Mouse (Mus musculus) adrenal gland (tissue): ENCODE measurements around the gene Efna3.

ENCODE experiments used
- intact Hi-C: fragments of 180-260 bp; cut with DNase I; formaldehyde crosslinking; loops from one replicate; pipeline ENCODE4 v1.15.1; 2025

The Efna3 gene

DNA sequence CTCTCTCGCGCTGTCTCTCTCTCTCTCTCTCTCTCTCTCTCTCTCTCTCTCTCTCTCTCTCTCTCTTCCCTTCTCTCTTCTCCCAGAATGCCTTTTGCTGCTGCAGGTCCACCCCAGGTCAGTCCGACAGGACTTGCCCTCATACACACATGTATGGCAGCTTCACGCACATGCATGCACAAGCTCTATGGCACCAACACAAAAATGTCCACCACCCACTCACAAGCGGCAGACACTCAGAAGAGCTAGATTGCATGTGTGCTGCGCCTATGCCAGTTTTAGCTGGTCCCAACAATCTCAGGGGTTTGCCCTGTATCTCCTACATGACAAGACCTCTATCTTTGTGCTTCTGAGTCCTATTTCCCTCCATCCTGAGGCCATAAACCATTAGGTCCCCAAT lies 5.5 kb downstream of the Efna3 start:
- intact Hi-C loops, result loop anchor here (5.0 to 10.0 kb wide), 2 partner anchors 35 to 168 kb away; no protein-coding TSS in a partner anchor

DNA sequence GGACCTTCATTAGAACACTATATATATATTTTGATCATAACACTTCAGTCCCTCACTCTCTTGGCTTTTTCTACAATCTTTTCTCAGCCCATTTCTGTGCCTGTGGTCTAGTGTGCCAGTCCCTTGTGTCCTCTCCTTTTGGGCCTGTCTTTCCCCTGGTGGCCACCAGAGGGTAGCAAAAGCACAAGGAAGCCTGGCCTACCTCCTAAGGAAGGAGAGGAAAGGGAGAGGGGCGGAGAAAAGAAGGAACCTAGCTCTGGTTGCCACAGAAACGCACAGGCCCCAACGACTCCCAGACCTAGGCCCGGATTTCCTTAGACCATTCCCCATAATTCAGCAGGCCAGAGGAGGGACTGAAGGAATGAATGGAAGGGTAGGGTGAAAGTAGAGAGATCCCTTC lies 5.9 kb downstream of the Efna3 start:
- intact Hi-C loops, result loop anchor here (5.0 to 10.0 kb wide), 2 partner anchors 35 to 168 kb away; no protein-coding TSS in a partner anchor

DNA sequence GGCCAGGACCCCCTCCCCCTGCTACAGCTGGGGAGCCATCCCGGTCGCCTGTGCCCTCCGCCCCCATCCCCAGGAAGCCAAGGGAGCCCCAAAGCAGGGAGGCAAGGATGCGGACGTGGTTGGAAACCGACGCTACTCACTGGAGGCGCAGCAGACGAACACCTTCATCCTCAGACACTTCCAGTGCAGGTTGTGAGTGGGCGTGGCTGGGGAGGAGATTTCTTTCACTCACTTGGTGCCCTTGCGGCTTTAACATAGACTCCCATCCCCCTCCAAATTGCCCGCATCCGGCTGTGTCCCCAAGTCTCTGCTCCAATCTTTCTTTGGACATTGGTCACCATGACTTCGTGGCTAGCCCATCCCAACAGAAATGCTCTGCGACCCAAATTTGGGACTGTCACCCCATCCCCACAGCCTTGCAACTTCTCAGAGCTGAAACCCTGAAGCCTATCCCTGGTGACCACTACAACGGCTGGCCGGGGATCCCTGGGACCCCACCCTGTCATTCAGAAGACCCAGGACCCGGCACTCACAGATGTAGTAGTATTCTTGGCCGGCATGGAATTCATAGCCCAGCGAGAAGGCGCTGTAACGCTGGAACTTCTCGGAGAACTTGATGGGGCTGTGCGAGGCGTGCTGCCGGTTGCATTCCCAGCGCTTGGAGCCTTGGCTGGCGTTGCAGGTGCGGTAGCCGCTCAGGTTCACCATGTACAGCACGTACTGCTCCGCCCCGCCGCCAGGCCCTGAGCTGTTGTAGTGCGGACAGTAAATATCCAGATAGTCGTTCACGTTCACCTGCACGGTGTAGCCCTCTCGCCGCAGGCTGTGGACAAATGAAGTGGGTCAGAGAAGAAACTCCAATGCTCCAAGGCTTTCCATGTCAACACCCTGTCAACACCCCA lies 6.6 kb downstream of the Efna3 start:
- intact Hi-C loops, result loop anchor here (5.0 to 10.0 kb wide), 2 partner anchors 36 to 169 kb away; no protein-coding TSS in a partner anchor

GRCm38 (mm10) chr3:89315195-89315929 lies 7.4 kb downstream of the Efna3 start:
- intact Hi-C loops, result loop anchor here (5.0 to 10.0 kb wide), 2 partner anchors 37 to 169 kb away; no protein-coding TSS in a partner anchor

DNA sequence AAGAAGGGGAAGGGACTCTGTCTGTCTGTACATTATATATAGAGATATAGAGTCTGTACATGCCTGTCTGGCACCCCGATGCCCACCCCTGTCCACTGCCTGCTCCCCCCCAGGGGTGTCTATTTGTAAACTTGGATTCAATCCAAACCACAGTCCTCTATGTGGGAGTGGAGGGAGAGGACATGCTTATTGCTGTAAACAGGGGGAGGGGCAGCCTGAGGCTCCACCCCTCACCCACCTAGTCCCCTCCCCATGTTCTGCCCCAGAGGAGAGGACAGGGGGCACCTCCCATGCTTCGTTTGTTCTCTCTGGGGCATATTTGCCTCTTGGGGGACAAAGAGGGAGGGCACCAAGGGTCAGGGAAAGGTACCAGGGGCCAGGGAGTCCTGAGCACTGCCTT lies 8.0 kb downstream of the Efna3 start:
- intact Hi-C loops, result loop anchor here (5.0 to 10.0 kb wide), 2 partner anchors 38 to 170 kb away; no protein-coding TSS in a partner anchor

- intact Hi-C loops, result loop anchor here (10.0 kb wide), 1 partner anchor 170 kb away; no protein-coding TSS in a partner anchor
Measured at GRCm38 (mm10) chr3:89314340-89314739, 8.4 kb downstream of the Efna3 start.

DNA sequence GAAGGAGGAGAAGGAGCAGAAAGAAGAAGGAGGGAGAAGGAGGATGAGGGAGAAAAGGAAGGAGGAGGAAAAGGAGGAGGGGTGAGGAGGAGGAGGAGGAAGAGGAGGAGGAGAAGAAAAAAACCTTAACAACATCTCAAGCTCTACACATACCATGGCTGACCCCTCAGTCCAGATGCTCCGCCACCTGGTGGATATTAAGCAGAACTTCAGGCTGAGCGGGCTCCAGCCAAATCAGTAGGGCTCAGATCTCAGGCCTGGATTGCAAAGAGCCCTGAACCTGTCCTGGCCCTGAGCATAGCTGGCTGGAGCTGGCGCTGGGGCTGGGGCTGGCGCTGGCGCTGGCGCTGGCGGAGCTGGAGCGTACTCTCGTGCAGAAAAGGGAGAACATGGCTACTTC lies 14.7 kb downstream of the Efna3 start:
- intact Hi-C loops, result no loop called here

- intact Hi-C loops, result no loop called here
Measured at GRCm38 (mm10) chr3:89305551-89306325, 17.0 kb downstream of the Efna3 start.

DNA sequence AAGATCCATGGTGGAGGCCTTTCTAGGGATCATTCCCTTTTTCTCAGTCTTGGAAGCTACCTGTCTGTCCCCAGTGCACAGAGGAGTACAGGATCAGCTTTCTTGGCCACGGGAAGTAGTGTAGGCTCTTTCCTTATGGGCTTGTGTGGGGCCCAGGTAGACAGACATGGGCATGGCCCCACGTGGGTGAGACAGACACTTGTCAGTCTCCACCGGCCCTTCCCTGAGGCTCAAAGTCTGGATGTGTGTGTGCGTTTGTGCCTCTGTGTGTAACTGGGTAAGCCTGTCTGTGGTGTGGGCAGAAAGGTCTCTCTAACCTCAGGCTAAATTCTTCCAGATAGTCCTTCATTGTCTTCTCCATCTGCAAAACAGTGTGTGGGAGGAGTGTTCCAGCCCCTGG lies 17.7 kb downstream of the Efna3 start:
- intact Hi-C loops, result no loop called here

GRCm38 (mm10) chr3:89304440-89304839 lies 18.3 kb downstream of the Efna3 start:
- intact Hi-C loops, result no loop called here

DNA sequence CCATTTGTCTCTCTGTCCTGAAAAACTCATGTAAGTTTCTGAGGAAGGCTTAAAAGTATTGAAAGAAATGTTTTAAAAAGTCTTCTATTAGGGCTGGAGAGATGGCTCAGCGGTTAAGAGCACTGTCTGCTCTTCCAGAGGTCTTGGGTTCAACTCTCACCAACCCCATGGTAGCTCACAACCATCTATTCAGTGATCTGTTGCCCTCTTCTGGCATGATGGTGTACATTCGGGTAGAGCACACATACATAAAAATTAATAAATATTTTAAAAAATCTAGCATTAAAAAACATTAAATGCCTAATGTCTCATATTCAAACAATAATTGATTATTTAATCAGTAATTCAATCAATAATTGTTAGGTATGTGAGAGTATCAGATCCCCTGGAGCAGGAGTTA lies 22.3 kb downstream of the Efna3 start:
- intact Hi-C loops, result no loop called here

- intact Hi-C loops, result no loop called here
Measured at GRCm38 (mm10) chr3:89300071-89300470, 22.7 kb downstream of the Efna3 start.

DNA sequence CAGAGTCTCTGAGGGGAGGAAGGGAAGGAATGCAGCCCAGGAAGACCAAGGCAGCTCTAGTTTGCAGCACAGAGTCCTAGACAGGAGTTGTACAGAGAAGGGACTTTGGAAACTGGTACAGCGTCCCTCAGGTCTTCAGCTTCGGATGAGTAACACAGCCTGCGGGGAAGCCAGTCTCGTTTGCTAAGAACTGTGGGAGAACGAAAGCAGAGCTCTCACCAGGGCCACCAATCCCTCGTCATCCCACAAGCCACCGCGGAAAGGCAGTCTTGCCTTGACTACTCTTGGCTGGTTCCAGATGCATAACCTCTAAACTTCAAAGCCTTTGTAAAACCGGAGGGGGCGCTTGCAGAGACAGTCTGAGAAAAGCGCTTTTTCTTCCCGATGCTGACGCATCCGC lies 23.3 kb downstream of the Efna3 start:
- intact Hi-C loops, result no loop called here

GRCm38 (mm10) chr3:89298908-89299307 lies 23.9 kb downstream of the Efna3 start:
- intact Hi-C loops, result no loop called here

DNA sequence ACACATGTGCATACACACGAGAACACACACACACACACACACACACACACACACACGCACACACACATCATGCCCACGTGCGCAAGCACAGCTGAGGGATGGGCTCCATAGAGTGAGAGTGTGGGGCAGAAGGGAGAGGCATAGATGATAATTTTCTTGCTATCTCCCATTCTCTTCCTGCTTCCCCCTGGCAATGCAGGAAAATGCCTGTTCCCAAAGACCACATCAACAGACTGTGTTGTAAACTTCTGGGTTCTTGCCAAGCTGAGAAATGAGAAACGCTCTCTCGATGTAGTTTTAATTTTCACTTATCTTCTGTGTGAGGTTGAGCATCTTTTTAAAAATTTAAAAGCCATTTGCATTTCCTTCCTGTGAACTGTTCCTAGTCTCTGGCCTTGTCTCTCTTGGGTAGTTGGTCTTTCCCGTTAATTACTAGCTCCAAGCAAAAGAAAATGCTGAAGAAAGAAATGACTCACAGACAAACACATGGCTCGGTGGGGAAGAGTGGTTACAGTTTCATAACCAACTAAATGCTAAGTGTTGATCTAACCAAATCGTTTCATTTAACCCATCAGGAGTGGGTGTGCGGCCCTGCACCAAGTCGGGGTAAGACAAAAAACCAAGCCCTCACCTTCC lies 25.9 kb downstream of the Efna3 start:
- intact Hi-C loops, result no loop called here

- intact Hi-C loops, result no loop called here
Measured at GRCm38 (mm10) chr3:89295685-89296230, 27.0 kb downstream of the Efna3 start.

DNA sequence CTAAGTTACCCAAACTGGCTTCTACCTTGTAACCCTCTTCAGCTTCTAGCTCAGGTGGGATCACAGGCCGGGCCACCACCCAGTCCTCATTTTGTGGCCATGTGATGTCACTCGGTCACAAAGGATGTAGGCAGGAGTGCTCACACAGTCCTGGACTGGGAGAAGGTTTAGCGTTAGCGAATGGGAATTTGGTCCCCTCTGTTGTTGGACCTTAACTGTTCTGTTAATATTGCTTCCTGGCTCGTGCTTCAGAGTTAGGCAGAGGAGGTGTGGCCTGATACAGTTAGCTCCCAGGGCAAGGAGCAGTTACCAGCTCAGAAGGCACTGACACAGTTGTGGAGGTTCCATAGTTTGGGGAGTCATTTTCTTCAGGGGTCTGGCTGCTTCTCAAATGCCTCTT lies 28.6 kb downstream of the Efna3 start:
- intact Hi-C loops, result no loop called here

DNA sequence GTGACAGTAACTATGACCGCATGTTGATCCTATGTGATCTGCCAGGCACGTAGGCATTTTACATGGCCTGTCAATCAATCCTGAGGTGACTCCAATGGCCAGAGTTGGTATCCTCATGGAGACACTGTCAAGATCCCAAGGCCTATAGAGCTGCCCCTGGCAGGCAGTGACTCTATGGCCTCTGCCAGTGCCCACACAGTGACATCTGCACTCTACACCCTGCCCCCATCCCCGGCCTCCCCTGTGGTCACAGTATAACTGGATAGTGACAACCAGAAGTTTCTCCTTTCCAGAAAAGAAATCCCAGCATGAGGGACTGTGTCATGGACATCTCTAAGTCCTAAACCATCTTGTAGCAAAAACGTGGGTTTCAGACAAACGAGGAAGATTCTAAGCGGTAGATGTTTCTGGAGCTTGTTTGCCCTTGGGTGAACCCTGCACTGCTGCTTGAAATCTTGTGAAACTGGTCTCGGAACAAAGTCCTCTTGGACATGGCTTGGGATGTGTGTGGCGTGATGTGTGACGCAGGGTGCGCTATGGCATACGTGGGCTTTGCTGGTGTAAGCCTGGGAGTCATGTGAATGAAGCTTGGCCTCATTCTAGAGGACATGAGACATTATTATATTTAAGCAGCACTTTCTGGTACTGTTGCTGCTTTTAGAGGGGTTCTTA lies 29.4 kb downstream of the Efna3 start:
- intact Hi-C loops, result no loop called here

GRCm38 (mm10) chr3:89292303-89292702 lies 30.5 kb downstream of the Efna3 start:
- intact Hi-C loops, result no loop called here

DNA sequence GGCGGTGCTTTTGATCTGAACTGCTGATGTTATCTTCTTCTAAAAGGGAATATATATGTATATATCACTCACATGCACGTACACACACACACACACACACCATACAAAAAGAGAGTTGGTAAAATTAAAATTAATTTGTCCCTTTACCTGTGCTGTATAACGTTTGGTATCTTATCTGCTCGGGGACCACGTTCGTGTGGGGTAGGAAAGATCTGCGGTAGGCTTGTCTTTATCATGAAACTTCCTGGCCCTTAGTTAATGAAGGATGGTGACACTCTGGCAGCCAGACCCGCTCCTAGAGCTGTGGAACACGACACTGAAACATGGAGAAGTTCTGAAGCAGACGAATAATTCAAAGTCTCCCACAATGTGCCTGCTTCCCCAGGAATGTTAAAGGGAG lies 30.9 kb downstream of the Efna3 start:
- intact Hi-C loops, result no loop called here
